Mouse (Mus musculus) small intestine, adult 2 months (tissue): ENCODE results near the gene Uvssa. TPM values are rescaled to one million over a fixed set of nuclear protein-coding genes. Genes with fewer than 3 reads are reported as not detected.

Experiments used
- H3K27ac ChIP-seq: fragments of 200-500 bp; 2 replicates; pipeline ENCODE4 v1.5.1; 2012; ENCODE audit warnings: low read depth, low read length, control low read depth, inconsistent platforms; ENCODE audit not compliant: insufficient read depth
- H3K27me3 ChIP-seq: fragments of 200-500 bp; 2 replicates; pipeline ENCODE4 v1.6.1; 2012; ENCODE audit warnings: mild to moderate bottlenecking, moderate library complexity, low read length, inconsistent platforms; ENCODE audit not compliant: control insufficient read depth, insufficient read depth
- H3K36me3 ChIP-seq: fragments of 200-500 bp; 2 replicates; pipeline ENCODE4 v1.6.1; 2012; ENCODE audit warnings: mild to moderate bottlenecking, low read length, control low read depth, inconsistent platforms; ENCODE audit not compliant: control insufficient read depth, insufficient read depth
- H3K4me1 ChIP-seq: fragments of 200-500 bp; 2 replicates; pipeline ENCODE4 v1.6.1; 2012; ENCODE audit warnings: low read length, inconsistent platforms, mixed read lengths; ENCODE audit not compliant: control insufficient read depth, insufficient read depth, insufficient read length
- H3K4me3 ChIP-seq: fragments of 200-500 bp; 2 replicates; pipeline ENCODE4 v1.5.1; 2012; ENCODE audit warnings: low read depth, mild to moderate bottlenecking, control low read depth, inconsistent platforms, low read length, moderate library complexity
- CTCF ChIP-seq: fragments of 200-500 bp; IDR thresholded peaks from 2 replicates; pipeline ENCODE4 v1.5.1; 2012; ENCODE audit warnings: low read depth, mild to moderate bottlenecking, control low read depth, inconsistent platforms, low read length, moderate library complexity, mixed read lengths; ENCODE audit not compliant: insufficient replicate concordance, insufficient read length; ENCODE audit errors: extremely low read depth
- POLR2A ChIP-seq: fragments of 200-500 bp; IDR thresholded peaks from 2 replicates; pipeline ENCODE4 v1.6.1; 2012; ENCODE audit warnings: low read depth, mild to moderate bottlenecking, control low read depth, inconsistent platforms, low read length, moderate library complexity
- WGBS: fragments of 180-500 bp; shearing (Covaris S2); methylation state at CpG from one replicate; pipeline ENCODE4 v1.1.7; 2018; 5-methylcytosine and 5-hydroxymethylcytosine counted together
- polyA plus RNA-seq: library from polyadenylated mRNA; depleted of rRNA; stranded (reverse); fragments of >200 nt; gene quantifications from 2 replicates; pipeline ENCODE4 v1.2.3, GENCODE M21; 2012

Gene Uvssa
- polyA plus RNA-seq, 1 experiment, result 2.3 TPM

DNA sequence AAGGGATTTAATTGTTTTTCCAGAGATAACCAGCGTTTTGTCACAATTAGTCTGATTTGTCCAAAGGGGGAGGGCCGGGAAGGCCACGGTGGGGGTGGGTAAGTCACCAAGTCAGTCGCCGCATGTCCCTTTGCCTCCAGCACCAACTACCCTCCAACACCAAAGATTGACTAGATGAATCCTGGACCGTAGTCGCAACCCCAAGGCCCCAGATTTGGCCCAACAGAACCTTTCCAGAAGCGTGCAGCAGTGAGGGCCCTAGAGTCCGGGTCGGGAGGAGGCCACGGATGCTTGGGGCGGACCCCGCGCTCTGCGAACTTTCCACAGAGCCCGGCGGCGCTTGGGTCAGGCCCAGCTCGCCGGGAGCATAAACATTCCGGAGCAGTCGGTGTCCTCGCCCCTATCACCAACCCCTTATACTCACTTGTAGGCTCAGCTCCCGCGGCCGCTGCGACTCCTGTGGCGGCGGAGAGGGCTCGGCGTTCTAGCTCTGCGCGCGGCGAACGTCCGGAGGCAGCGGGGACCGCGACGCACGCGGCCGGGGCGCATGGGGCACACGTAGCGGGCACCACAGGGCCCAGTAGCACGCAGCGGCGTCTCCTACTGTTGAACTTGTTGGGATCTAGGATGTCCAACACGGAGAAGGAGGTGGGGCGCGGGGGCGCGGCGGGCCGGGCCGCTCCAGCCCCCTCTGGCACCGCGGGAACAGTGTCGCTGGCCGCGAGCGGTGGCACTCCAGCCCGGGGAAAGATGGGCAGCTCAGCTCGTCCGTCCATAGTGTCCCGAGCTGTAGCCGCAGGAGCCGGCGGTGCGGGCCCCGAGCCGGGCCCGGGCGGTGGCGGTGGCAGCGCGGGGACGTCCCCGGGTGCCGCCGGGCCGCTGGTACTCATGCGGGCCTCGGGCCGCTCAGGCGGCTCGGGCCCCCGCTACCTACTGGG, 55.1 kb downstream of the Uvssa start, which contains the start of gene Nkx1-1:
Gene Nkx1-1 (minus strand): TSS at position 776 of the 938 bp plus-strand sequence.
- no peak for TF ChIP-seq CTCF
- no peak for TF ChIP-seq POLR2A
- H3K27me3 ChIP-seq, result peaks cover 62% of the 10 kb centered on the region
- WGBS, result 3% methylated on average over 90 of the region's 90 CpGs
- H3K4me3 ChIP-seq, result no peak within 1 kb of the TSS
- no peak within 1 kb of the TSS for H3K27ac ChIP-seq
- no peaks in the 10 kb centered on the region for H3K36me3 ChIP-seq
- H3K4me1 ChIP-seq, result no peaks in the 10 kb centered on the region

DNA sequence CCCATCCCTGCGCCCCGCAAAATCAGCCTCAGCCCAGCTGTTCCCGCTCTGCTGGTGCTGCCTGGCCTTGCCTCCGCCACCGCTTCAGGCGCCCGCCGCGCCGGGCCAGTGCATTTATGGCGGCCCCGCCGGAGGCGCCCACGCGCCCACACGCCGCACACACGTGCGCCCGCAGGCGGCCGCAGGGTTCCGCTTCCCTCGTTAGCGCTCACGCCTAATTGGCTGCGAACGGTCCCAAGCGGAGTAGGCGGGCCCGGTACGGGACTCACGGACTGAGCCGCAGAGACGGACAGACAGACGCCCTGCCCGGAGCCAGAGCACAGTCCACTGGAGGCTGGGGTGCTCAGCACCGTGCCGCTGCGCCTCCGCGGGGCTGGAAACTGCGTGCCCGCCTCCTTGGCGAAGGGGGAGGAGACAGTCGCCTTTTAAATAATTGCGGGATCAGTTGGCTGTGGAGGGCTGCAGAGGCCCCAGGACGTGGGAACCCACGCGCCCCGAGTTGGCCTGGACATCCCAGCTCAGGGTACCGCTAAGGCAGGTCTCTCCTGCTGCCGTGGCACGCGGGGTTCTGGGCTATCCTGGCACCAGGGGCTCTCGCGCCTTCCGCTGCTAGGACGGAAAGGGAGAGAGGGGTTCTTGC, 55.9 kb downstream of the Uvssa start:
- 2% methylated on average over 60 of the region's 60 CpGs for WGBS
- peaks cover 60% of the 10 kb centered on the region for H3K27me3 ChIP-seq
- H3K27ac ChIP-seq, result no peak overlapping the region
- no peak overlapping the region for H3K4me3 ChIP-seq
- TF ChIP-seq POLR2A (no peak), CTCF (no peak)
- no peaks in the 10 kb centered on the region for H3K4me1 ChIP-seq
- no peaks in the 10 kb centered on the region for H3K36me3 ChIP-seq

DNA sequence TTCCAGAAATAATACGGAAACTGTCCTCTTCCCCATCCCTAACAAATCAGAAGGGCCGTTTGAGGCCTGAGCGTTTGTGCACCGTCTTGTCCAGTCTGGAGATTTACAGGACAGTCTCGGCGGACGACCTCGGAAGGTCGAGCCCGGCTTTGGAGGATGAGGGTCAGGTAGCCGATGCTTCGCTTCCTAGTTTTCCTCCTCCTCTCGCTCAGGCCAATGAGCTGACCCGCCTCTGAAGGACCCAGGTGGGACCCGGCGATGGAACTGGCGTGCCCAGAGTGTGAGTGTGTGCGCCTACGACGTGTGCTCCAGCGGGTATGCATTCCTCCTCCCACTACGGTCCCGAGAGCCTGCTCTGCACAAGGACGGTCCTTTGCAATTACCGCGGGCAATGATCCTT, 56.8 kb downstream of the Uvssa start:
- Histone ChIP-seq H3K27me3 (peaks cover 57% of the 10 kb centered on the region), H3K4me3 (no peak overlapping the region), H3K27ac (no peak overlapping the region), H3K36me3 (no peaks in the 10 kb centered on the region), H3K4me1 (no peaks in the 10 kb centered on the region)
- no peak for TF ChIP-seq CTCF
- no peak for TF ChIP-seq POLR2A
- WGBS, result 5% methylated on average over 26 of the region's 26 CpGs

DNA sequence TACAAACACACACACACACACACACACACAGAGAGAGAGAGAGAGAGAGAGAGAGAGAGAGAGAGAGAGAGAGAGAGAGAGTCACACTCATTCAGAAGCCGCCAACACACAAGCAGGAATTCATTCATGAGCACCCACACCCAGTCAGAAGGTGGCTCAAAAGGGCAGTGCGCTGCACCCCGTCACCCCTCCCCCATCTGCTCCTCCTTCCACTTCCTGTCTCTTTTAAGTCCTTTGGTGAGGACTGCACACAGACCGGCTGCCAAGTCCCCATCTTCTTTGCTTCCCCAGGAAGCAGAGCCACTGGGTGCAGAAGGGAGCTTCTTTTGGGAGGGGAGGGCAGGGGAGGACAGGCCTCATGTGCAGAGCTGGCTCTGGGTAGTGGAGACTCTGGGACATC, 57.6 kb downstream of the Uvssa start:
- H3K4me3 ChIP-seq, result no peak overlapping the region
- H3K4me1 ChIP-seq, result no peaks in the 10 kb centered on the region
- TF ChIP-seq CTCF (no peak), POLR2A (no peak)
- 2% methylated on average over 4 of the region's 4 CpGs for WGBS
- no peaks in the 10 kb centered on the region for H3K36me3 ChIP-seq
- no peak overlapping the region for H3K27ac ChIP-seq
- H3K27me3 ChIP-seq, result peaks cover 49% of the 10 kb centered on the region

DNA sequence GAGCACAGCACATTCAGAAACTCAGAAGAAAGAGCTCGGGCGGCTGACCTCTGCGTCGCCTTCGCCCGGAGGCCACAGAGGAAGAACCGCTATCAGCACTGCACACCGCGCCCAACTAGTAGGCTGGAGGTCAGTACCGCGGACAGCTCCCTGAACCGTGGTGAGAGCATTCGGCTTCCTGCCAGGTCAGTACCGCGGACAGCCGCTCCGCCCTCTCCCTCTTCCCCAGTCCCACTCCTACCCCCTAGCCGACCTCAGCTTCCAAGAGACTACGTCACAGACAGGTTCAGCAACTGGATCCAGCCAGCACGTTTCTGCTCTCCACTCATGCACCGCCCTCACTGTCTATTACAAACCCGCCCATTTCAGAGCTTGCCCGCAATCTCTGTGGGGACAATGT, 59.9 kb downstream of the Uvssa start:
- H3K36me3 ChIP-seq, result no peaks in the 10 kb centered on the region
- peaks cover 3% of the 10 kb centered on the region for H3K4me1 ChIP-seq
- 2% methylated on average over 23 of the region's 23 CpGs for WGBS
- H3K27ac ChIP-seq, result no peak overlapping the region
- no peak overlapping the region for H3K4me3 ChIP-seq
- TF ChIP-seq POLR2A (no peak), CTCF (no peak)
- peaks cover 33% of the 10 kb centered on the region for H3K27me3 ChIP-seq

DNA sequence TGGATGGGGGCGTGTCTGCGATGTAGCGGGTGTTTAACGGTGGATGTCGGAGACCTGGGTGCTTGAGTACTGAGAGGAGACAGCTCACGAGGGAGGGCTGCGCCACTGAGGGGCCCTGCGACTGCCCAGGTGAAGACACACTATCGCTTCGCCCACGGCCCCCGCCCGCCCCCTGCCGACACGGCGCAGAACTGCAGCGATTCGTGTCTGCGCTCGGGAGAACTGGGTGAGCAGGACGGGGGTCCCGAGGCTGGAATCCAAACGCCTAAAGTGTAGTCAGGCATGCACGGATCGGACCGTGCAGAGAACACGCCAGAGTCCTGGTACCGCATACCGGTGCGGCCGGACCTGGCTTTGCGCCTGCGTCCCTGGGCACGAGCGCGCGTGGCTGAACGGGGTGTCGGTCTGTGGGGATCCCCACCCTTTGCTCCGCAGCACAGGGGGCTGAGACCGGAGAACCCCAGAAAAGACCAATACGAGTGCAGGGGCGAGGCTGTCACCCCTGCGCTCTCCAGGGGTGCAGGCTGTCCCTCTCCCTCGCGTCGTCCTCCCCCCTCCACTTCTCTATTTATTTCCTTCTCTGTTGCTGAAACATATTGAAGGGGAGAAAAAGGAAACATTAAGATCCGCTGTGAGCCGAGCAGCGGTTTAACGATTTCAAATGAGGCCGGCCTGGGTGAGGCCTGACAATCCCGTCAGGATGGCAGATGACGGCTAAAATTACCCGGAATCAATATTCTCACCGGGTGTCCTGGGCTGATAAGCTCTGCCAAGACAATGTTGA, 64.8 kb downstream of the Uvssa start:
- TF ChIP-seq POLR2A, result no peak
- TF ChIP-seq CTCF, result peak; percentile 54; the same call in 1 of the 2 replicates
- H3K4me3 ChIP-seq, result peak overlapping the region; percentile 37

DNA sequence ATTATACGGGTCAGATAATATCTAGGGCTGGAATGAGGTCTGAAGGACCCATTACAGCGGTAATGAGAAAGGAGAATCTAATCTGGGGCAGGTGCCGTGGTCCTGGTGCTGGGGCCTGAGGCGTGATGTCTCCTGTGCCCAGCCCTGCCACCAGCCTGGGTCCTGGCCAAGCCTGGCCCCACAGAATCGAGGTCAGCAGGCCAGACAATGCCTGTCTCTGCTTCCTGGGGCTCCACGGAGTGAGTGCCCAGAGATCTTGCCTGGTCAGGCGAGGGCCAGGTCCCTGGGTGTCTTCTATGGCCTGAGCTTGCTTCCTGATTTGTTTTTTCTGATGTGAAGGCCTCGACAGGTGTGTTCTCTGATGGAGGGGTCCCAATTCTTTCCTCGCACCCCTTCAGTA, 65.4 kb downstream of the Uvssa start:
- no peak overlapping the region for H3K4me3 ChIP-seq
- H3K36me3 ChIP-seq, result no peaks in the 10 kb centered on the region
- H3K27me3 ChIP-seq, result peaks cover 14% of the 10 kb centered on the region; the same call in 1 of the 2 replicates
- TF ChIP-seq POLR2A (no peak), CTCF (no peak)
- H3K27ac ChIP-seq, result no peak overlapping the region
- peaks cover 3% of the 10 kb centered on the region for H3K4me1 ChIP-seq
- WGBS, result 44% methylated on average over 9 of the region's 9 CpGs

More for the DNA sequence above, 64.8 kb downstream of the Uvssa start:
- WGBS, result 4% methylated on average over 56 of the region's 56 CpGs
- Histone ChIP-seq H3K27me3 (peaks cover 14% of the 10 kb centered on the region; the same call in 1 of the 2 replicates), H3K27ac (no peak overlapping the region), H3K36me3 (no peaks in the 10 kb centered on the region), H3K4me1 (peaks cover 3% of the 10 kb centered on the region)
